Mouse (Mus musculus) macrophage (primary cell): ENCODE results near the gene Opa3. TPM values are rescaled to one million over a fixed set of nuclear protein-coding genes. Genes with fewer than 3 reads are reported as not detected.
A peak's percentile ranks its signal among the peaks of the same experiment; 100 is the strongest.

Source experiments
- H3K27ac ChIP-seq: fragments of 350-480 bp; formaldehyde crosslinking; 2 replicates; pipeline ENCODE4 v1.9.0; 2021
- H3K36me3 ChIP-seq: fragments of 350-480 bp; formaldehyde crosslinking; 2 replicates; pipeline ENCODE4 v1.9.0; 2021; ENCODE audit errors: inconsistent target
- H3K4me3 ChIP-seq: fragments of 350-480 bp; formaldehyde crosslinking; 2 replicates; pipeline ENCODE4 v1.9.0; 2021; ENCODE audit errors: inconsistent target
- H3K79me2 ChIP-seq: fragments of 350-480 bp; formaldehyde crosslinking; 2 replicates; pipeline ENCODE4 v1.9.0; 2021; ENCODE audit errors: inconsistent target
- WGBS: methylation state at CpG from one replicate; pipeline ENCODE4 v1.1.7; 2026; ENCODE audit warnings: inconsistent platforms; ENCODE audit not compliant: missing documents; 5-methylcytosine and 5-hydroxymethylcytosine counted together
- polyA plus RNA-seq: library from polyadenylated mRNA; stranded (reverse); fragments of 250-400 nt; gene quantifications from 3 replicates; pipeline ENCODE4 v1.2.4, GENCODE M21; 2018; ENCODE audit warnings: inconsistent platforms
- total RNA-seq, 78 experiments: library from RNA; depleted of rRNA; stranded (reverse); fragments of 250-400 nt; gene quantifications; 1 replicate in 9 of 78; 2 replicates in 24 of 78; 3 replicates in 43 of 78; 4 replicates in 2 of 78; pipeline ENCODE4 v1.2.4; 2018; ENCODE audit warnings: inconsistent platforms in 56 of 78

Gene Opa3
- total RNA-seq (2018; cell fraction: chromatin; rRNA removed), result 10 to 100 TPM; 13.1 to 57.2 (median 32.7) TPM
- 10 to 100 TPM; 19.6 to 42.0 (median 27.8) TPM for total RNA-seq (2018; cell fraction: cytosol; rRNA removed)
- 10 to 100 TPM; 20.8 to 47.2 (median 34.9) TPM for total RNA-seq (2018; cell fraction: nucleus; rRNA removed)
- polyA plus RNA-seq, result 17.8 to 20.2 TPM (median 18.5 TPM) in 3 replicates

- Histone ChIP-seq H3K27ac (peak within 1 kb of the TSS; percentile 86), H3K4me3 (peak within 1 kb of the TSS; percentile 82), H3K79me2 (peaks cover 39% of the 10 kb centered on the region), H3K36me3 (no peaks in the 10 kb centered on the region)
- WGBS, result under 1% methylated on average over 90 of the region's 91 CpGs
Measured at GRCm38 (mm10) chr7:19227883-19228792, at the start of gene Opa3. Gene Opa3, plus strand, starts transcription at chr7:19228334.

DNA sequence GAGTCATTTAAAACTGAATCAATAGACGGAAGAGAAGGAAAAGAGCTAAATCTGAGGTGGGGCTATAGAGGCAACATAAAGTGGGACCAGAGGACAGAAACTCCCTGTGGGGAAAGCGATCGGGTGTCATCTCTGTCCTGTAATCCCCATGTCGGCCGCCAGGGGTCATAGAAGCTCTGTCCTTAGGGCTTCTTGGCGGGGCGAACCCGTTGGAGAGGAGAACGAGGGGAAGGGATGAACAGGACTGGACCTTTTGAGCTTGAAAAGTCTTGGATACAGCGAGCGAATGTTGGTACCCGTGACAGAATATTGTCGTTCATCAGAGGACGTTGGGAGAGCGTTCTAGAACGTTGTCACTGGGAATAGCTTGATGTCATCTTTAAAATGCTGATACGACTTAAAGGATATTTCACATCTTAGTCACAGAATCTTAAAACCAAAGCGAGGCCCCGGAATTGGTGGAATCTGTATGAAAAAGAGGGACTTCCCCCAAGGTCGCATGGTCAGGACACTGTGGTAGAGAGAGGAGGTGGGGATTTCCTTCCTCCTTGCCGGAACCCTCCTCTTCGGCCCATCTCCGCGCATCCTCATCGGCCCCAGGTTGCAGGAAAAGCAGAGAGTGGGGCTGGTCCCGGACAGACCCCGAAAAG lies 49.6 kb upstream of the Opa3 start:
- Histone ChIP-seq H3K4me3 (no peak overlapping the region), H3K36me3 (no peaks in the 10 kb centered on the region), H3K79me2 (no peaks in the 10 kb centered on the region), H3K27ac (no peak overlapping the region)
- 6% methylated on average over 25 of the region's 27 CpGs for WGBS

DNA sequence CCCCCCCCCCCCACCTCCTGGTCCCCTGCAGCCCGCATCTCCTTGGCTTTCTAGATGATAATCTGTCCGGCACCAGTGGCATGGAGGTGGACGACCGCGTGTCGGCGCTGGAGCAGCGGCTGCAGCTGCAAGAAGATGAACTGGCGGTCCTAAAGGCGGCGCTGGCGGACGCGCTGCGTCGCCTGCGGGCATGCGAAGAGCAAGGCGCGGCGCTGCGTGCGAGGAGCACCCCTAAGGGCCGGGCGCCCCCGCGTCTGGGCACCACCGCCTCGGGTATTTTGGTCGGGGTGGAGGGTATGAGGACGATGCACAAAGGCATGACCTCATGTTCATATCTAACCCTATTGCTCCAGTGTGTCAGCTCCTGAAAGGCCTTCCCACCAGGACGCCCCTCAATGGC lies 49.0 kb upstream of the Opa3 start:
- 5% methylated on average over 27 of the region's 32 CpGs for WGBS
- Histone ChIP-seq H3K36me3 (no peaks in the 10 kb centered on the region), H3K27ac (no peak overlapping the region), H3K4me3 (no peak overlapping the region), H3K79me2 (no peaks in the 10 kb centered on the region)

- 61% methylated on average over 6 of the region's 6 CpGs for WGBS
- no peaks in the 10 kb centered on the region for H3K36me3 ChIP-seq
- H3K79me2 ChIP-seq, result no peaks in the 10 kb centered on the region
- no peak overlapping the region for H3K4me3 ChIP-seq
- H3K27ac ChIP-seq, result no peak overlapping the region
Measured at GRCm38 (mm10) chr7:19179936-19180335, 48.2 kb upstream of the Opa3 start.

DNA sequence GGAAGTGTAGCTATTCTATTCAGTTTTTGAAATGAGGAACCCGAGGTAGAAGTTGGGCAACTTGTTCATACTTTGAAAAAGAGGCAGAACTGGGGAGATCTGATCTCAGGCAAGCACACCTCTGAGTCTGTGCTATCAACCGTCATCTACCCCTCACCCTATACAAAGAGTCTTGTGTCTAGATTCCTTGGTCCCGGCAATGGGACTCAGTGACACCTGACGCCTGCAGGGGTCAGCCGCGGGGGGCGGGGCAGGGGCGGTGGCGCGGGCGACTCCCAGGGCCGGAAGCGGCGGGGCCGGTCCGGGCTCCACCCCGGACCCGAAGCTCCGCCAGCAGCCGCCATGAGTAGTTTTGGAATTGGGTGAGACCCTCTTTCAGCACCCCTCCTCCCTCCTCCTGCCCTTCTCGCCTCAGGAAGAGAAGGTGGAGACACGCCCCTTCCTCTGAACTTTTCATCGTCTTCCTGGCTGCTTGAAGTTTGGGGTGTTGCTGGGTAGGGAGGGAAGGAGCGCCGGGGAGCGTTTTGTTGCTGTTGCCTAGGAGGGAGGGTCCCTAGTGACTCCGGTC lies 47.2 kb upstream of the Opa3 start:
- H3K79me2 ChIP-seq, result no peaks in the 10 kb centered on the region
- H3K4me3 ChIP-seq, result peak overlapping the region; percentile 81
- H3K27ac ChIP-seq, result peak overlapping the region; percentile 40
- 2% methylated on average over 27 of the region's 27 CpGs for WGBS
- peaks cover 4% of the 10 kb centered on the region; the same call in 1 of the 2 replicates for H3K36me3 ChIP-seq

DNA sequence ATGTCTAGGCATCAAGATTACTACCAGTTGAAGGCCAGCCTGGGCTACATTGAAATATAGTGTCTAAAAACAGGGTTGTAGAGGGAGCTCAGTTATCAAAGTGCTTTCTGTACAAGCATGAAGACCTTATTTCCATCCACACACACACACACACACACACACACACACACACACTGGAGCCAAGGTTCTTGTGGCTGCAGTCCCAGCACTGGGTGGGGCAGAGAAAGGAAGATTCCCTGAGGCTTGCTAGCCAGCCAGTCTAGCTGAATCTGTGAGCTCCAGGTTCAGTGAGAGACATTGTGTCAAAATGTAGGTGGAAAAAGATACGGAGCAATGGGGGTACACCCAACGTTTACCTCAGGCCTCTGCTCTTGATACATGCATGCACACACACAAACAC lies 43.9 kb upstream of the Opa3 start:
- H3K4me3 ChIP-seq, result no peak overlapping the region
- no peak overlapping the region for H3K27ac ChIP-seq
- H3K79me2 ChIP-seq, result no peaks in the 10 kb centered on the region
- WGBS, result 78% methylated on average over 2 of the region's 2 CpGs
- H3K36me3 ChIP-seq, result peaks cover 22% of the 10 kb centered on the region; the same call in 1 of the 2 replicates

DNA sequence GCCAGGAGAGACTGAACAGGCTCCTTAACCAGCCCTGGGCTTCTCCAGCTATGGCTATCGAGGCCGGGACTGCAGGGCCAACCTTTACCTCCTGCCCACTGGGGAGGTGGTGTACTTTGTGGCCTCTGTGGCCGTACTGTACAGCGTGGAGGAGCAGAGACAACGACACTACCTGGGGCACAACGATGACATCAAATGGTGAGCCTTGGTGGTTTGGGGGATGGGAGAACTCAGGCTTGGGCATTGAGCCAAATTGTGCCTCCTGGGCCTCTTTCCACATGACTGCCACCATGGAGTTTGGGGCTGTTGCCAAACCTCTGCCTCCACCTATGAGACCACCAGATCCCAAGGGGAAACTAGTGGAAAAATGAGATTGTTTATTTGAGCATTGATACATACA lies 43.4 kb upstream of the Opa3 start:
- H3K4me3 ChIP-seq, result no peak overlapping the region
- no peak overlapping the region for H3K27ac ChIP-seq
- peaks cover 22% of the 10 kb centered on the region; the same call in 1 of the 2 replicates for H3K36me3 ChIP-seq
- H3K79me2 ChIP-seq, result no peaks in the 10 kb centered on the region
- WGBS, result 93% methylated on average over 6 of the region's 6 CpGs

- 97% methylated on average over 4 of the region's 4 CpGs for WGBS
- H3K36me3 ChIP-seq, result peaks cover 43% of the 10 kb centered on the region; the same call in 1 of the 2 replicates
- H3K79me2 ChIP-seq, result no peaks in the 10 kb centered on the region
- no peak overlapping the region for H3K4me3 ChIP-seq
- H3K27ac ChIP-seq, result no peak overlapping the region
Measured at GRCm38 (mm10) chr7:19194676-19195075, 33.5 kb upstream of the Opa3 start.

- Histone ChIP-seq H3K36me3 (peaks cover 46% of the 10 kb centered on the region; the same call in 1 of the 2 replicates), H3K79me2 (no peaks in the 10 kb centered on the region), H3K4me3 (no peak overlapping the region), H3K27ac (no peak overlapping the region)
- WGBS, result 61% methylated on average over 6 of the region's 6 CpGs
Measured at GRCm38 (mm10) chr7:19196676-19197075, 31.5 kb upstream of the Opa3 start.

- Histone ChIP-seq H3K79me2 (no peaks in the 10 kb centered on the region), H3K27ac (no peak overlapping the region), H3K4me3 (no peak overlapping the region), H3K36me3 (peaks cover 37% of the 10 kb centered on the region; the same call in 1 of the 2 replicates)
- WGBS, result 61% methylated on average over 2 of the region's 2 CpGs
Measured at GRCm38 (mm10) chr7:19197985-19198384, 30.1 kb upstream of the Opa3 start.

GRCm38 (mm10) chr7:19201660-19202059 lies 26.5 kb upstream of the Opa3 start:
- Histone ChIP-seq H3K79me2 (no peaks in the 10 kb centered on the region), H3K27ac (no peak overlapping the region), H3K4me3 (no peak overlapping the region), H3K36me3 (peaks cover 35% of the 10 kb centered on the region; the same call in 1 of the 2 replicates)
- WGBS, result 99% methylated on average over 7 of the region's 15 CpGs

DNA sequence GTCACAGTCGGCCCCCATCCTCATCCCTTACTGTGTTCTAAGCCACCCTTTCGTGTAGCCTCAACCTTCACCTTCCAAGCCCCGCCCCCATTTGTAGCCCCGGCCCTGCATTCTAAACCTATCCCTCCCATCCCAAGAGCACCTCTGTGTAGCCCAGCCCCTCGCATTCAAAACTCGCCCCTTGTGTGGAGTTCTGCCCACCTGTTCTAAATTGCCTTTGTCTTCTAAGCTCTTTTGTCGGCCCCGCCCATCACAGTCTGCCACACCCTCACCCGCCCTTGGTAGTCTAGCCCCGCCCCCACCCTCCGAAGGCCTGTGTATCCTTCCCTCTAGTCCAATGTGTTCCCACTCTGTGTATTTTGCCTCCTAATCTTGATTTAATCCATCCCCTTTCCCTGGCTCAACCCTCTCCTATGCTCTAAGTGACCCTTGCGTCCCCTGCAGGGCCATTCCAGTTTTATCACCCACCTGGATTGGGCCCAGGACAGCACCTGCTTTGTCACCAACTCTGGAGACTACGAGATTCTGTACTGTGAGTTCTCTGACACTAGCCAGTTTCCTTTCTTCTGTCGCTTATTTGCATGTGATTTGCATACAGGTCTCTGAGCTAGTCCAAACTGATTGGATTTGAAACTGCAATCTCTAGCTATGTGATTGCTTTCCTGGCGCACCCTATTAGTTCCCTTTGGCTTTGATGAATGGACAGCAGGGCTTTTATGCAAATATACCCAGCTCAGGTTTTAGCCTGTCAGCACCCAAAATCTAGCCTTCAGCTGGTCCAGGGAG lies 25.9 kb upstream of the Opa3 start:
- Histone ChIP-seq H3K36me3 (peaks cover 35% of the 10 kb centered on the region; the same call in 1 of the 2 replicates), H3K4me3 (no peak overlapping the region), H3K27ac (no peak overlapping the region), H3K79me2 (no peaks in the 10 kb centered on the region)
- 91% methylated on average over 14 of the region's 15 CpGs for WGBS

DNA sequence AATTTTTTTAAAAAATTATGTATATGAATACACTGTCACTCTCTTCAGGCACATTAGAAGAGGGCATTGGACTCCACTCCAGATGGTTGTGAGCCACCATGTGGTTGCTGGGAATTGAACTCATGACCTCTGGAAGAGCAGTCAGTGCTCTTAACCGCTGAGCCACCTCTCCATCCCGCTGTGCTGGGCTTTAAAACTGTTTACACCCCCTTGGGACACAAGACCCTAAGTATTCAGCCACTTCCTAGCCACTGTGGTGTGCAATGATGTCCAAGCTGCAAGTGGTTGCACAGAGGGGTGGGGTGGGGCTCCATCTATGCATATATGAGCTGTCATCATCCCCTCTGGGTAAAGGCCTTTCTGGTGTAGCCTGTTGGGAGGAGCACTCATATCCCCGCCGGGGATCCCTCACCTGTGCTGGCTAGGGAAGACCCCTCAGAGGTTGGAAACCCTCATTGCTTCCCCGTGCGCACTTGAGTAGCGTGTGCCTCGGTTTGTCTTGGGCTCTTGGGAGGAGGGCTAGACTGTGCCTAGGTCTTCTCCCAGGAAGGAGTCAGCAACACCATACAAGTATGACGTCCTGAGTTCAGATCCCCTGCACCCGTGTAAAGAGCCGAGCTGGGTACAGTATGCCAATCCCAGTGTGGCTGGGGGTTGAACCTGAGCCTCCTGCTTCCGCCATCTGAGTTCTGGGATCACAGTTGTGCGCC lies 19.8 kb upstream of the Opa3 start:
- H3K79me2 ChIP-seq, result no peaks in the 10 kb centered on the region
- H3K4me3 ChIP-seq, result no peak overlapping the region
- WGBS, result 93% methylated on average over 13 of the region's 13 CpGs

More for the DNA sequence above, 19.8 kb upstream of the Opa3 start:
- Histone ChIP-seq H3K27ac (no peak overlapping the region), H3K36me3 (peaks cover 23% of the 10 kb centered on the region; the same call in 1 of the 2 replicates)
